Mouse (Mus musculus) hindbrain, embryonic 10.5 days (tissue): ENCODE data around the gene Cope. TPM values are rescaled to one million over a fixed set of nuclear protein-coding genes. Genes with fewer than 3 reads are reported as not detected.
A peak's percentile ranks its signal among the peaks of the same experiment; 100 is the strongest.

Experiments
- DNase-seq: peaks from one replicate; pipeline ENCODE4 v3.0.0-alpha.2; 2017; ENCODE audit warnings: low spot score
- H3K27ac ChIP-seq: fragments of 300-500 bp; sonication (generic); 2 replicates; pipeline ENCODE4 v1.5.1; 2016; ENCODE audit warnings: mild to moderate bottlenecking, moderate library complexity
- H3K27me3 ChIP-seq: fragments of 300-500 bp; sonication (generic); 2 replicates; pipeline ENCODE4 v1.6.1; 2016; ENCODE audit warnings: mild to moderate bottlenecking; ENCODE audit not compliant: poor library complexity, insufficient read depth, severe bottlenecking
- H3K36me3 ChIP-seq: fragments of 300-500 bp; sonication (generic); 2 replicates; pipeline ENCODE4 v1.6.1; 2016; ENCODE audit warnings: mild to moderate bottlenecking, moderate library complexity
- H3K4me1 ChIP-seq: fragments of 300-500 bp; sonication (generic); replicated peaks from 2 replicates; pipeline ENCODE4 v1.6.1; 2016; ENCODE audit warnings: mild to moderate bottlenecking
- H3K4me3 ChIP-seq: fragments of 300-500 bp; sonication (generic); 2 replicates; pipeline ENCODE4 v1.5.1; 2016; ENCODE audit warnings: mild to moderate bottlenecking, moderate library complexity
- H3K9me3 ChIP-seq: fragments of 300-500 bp; sonication (generic); 2 replicates; pipeline ENCODE4 v1.6.1; 2016; ENCODE audit warnings: mild to moderate bottlenecking, moderate library complexity
- WGBS: fragments of 180-500 bp; shearing (Covaris S2); methylation state at CpG from one replicate; pipeline ENCODE4 v1.1.7; 2016; 5-methylcytosine and 5-hydroxymethylcytosine counted together
- polyA plus RNA-seq: library from polyadenylated mRNA; unstranded; fragments of >200 nt; fragmentation: Nextera tagmentation; extraction: Ambion mirVana; gene quantifications from 2 replicates; pipeline ENCODE4 v1.2.1, GENCODE M21; 2016

Cope gene
- polyA plus RNA-seq, 1 experiment from 2014 or later, result 329 TPM

DNA sequence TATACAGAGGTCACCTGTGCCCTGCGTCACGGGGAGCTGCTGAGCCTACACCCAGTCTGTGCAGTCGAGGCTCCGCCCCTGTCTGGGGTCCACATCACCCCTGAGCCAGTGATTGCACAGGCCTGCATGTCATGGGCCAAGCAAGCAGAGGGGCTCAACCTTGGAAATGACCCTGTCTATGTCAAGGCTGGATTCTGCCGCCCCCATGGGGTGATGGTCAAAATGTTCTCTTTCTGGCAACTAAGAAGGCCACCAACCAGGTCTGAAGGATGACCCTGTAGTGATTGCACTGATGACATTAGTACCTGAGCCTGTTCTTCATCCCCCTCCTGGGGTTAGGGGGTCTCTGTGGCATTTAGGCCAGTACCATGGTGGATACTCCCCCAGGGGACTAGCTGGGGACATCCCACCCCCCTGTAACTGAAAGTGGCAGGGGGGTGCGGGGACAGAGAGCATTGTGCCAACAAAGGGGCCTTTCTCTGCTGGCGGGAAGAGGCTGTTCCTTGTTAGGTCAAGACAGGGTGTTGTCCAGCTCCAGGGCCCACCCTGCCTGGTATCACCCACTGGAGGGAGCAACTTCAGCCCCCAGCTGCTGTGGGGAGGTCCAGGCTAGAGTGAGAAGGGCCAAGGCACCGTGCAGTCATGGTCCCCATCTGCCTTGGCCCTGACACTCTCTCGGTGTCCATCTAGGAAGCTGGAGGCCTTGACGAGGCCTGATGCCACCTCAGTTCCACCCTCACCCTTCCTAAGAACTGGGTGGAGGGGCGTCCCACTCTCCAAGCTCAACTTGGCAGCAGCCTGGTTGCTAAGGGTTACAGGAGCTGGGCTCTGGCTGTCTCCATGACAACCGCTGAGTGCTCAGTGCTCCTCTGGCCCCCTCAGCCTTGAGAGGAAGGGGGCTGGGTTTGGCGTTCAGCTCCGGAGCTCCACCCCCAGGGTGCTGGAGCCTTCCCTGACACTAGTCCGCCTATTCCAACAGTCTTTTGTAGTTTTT is 14.5 kb downstream of the Cope start:
- whole genome bisulfite sequencing, result 13% methylated on average over 15 of the region's 15 CpGs

GRCm38 (mm10) chr8:70317872-70318271 is 15.6 kb downstream of the Cope start:
- no peaks in the 10 kb centered on the region for H3K9me3 ChIP-seq
- peak overlapping the region; percentile 83 for H3K27ac ChIP-seq
- H3K36me3 ChIP-seq, result peaks cover 10% of the 10 kb centered on the region
- H3K4me3 ChIP-seq, result peak overlapping the region; percentile 66; the same call in 1 of the 2 replicates
- 86% methylated on average over 5 of the region's 5 CpGs for WGBS
- peaks cover 49% of the 10 kb centered on the region for H3K4me1 ChIP-seq
- H3K27me3 ChIP-seq, result peaks cover 42% of the 10 kb centered on the region
- no peak for DNase-seq

More for the DNA sequence above, 14.5 kb downstream of the Cope start:
- Histone ChIP-seq H3K4me1 (peaks cover 45% of the 10 kb centered on the region), H3K4me3 (peak overlapping the region; percentile 66), H3K36me3 (peaks cover 21% of the 10 kb centered on the region), H3K27me3 (peaks cover 42% of the 10 kb centered on the region), H3K9me3 (no peaks in the 10 kb centered on the region), H3K27ac (peak overlapping the region; percentile 83)
- DNase-seq, result peak; percentile 84

- DNase-seq, result no peak
- H3K27ac ChIP-seq, result no peak overlapping the region
- peaks cover 9% of the 10 kb centered on the region; the same call in 1 of the 2 replicates for H3K36me3 ChIP-seq
- H3K9me3 ChIP-seq, result 0 out of 2 replicates have a peak, but pooled peaks cover 3% of the 10 kb centered on the region
- 92% methylated on average over 3 of the region's 3 CpGs for WGBS
- no peak overlapping the region for H3K4me3 ChIP-seq
- H3K27me3 ChIP-seq, result peaks cover 19% of the 10 kb centered on the region; the same call in 1 of the 2 replicates
- H3K4me1 ChIP-seq, result 0 out of 2 replicates have a peak, but pooled peaks cover 11% of the 10 kb centered on the region
These were observed 21.4 kb downstream of the Cope start for GRCm38 (mm10) chr8:70323716-70324115.

- peaks cover 40% of the 10 kb centered on the region for H3K4me1 ChIP-seq
- H3K27me3 ChIP-seq, result peaks cover 39% of the 10 kb centered on the region
- peaks cover 27% of the 10 kb centered on the region for H3K36me3 ChIP-seq
- WGBS, result 93% methylated on average over 6 of the region's 6 CpGs
- 0 out of 2 replicates have a peak, but pooled peaks cover 3% of the 10 kb centered on the region for H3K9me3 ChIP-seq
- no peak overlapping the region for H3K27ac ChIP-seq
- no peak overlapping the region for H3K4me3 ChIP-seq
- no peak for DNase-seq
These were observed 25.2 kb downstream of the Cope start for GRCm38 (mm10) chr8:70327512-70327911.

DNA sequence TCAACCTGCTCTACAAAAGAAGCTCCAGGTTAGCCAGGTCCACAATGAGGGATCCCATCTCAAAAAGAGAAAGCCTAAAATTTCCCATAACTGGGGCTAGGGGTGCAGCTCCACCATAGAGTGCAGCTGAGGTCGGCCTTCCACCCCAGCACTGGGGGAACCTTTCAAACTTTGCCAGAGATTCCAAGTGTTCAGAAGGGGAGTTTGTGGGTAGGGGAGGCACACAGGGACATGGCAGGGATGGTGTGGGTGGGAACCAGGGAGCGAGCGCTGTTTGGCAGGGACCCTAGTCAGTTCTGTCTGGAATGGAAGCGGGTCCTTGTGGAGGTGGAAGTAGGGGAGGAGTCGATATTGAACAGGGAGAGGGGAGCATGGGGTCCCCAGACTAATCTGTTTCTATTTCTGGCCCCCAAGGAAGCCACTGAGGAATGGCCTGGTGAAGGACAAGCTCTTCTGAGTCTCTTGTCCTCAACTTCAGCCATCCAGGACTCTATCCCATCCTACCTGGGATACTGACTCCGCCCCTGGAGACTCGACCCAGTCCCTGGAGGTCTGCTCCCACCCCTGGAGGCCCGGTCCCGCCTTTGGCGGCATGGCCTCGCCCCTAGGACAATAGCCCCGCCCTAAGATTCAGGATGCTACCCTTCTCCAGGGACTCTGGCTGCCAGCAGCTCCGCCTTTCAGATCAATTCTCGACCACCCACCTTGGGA is 27.0 kb downstream of the Cope start, which contains the start of gene Gdf1:
Gdf1 (plus strand) TSS at position 694 of the 711 bp plus-strand sequence.
- Histone ChIP-seq H3K4me3 (peak within 1 kb of the TSS; percentile 40), H3K9me3 (0 out of 2 replicates have a peak, but pooled peaks cover 3% of the 10 kb centered on the region)

GRCm38 (mm10) chr8:70329835-70330740 is 27.8 kb downstream of the Cope start:
- Histone ChIP-seq H3K27ac (peak overlapping the region; percentile 83), H3K9me3 (0 out of 2 replicates have a peak, but pooled peaks cover 3% of the 10 kb centered on the region), H3K36me3 (peaks cover 52% of the 10 kb centered on the region), H3K4me3 (peak overlapping the region; percentile 40), H3K27me3 (peaks cover 39% of the 10 kb centered on the region), H3K4me1 (peaks cover 40% of the 10 kb centered on the region)
- 3% methylated on average over 45 of the region's 45 CpGs for WGBS
- peak; percentile 53 for DNase-seq

More for the DNA sequence above, 27.0 kb downstream of the Cope start, which contains the start of gene Gdf1:
- peaks cover 40% of the 10 kb centered on the region for H3K4me1 ChIP-seq
- 19% methylated on average over 14 of the region's 14 CpGs for WGBS
- no peak for DNase-seq
- H3K36me3 ChIP-seq, result peaks cover 44% of the 10 kb centered on the region
- peaks cover 39% of the 10 kb centered on the region for H3K27me3 ChIP-seq
- H3K27ac ChIP-seq, result peak within 1 kb of the TSS; percentile 83

DNA sequence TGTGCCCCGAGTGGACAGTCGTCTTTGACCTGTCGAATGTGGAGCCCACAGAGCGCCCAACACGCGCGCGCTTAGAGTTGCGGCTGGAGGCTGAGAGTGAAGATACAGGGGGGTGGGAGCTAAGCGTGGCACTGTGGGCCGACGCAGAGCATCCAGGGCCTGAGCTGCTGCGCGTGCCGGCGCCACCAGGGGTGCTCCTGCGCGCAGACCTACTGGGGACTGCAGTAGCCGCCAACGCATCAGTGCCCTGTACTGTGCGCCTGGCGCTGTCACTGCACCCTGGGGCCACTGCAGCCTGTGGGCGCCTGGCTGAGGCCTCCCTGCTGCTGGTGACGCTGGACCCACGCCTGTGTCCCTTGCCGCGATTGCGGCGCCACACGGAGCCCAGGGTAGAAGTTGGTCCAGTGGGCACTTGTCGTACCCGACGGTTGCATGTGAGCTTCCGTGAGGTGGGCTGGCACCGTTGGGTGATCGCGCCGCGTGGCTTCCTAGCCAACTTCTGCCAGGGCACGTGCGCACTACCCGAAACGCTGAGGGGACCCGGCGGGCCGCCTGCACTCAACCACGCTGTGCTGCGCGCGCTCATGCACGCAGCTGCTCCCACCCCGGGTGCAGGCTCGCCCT is 28.5 kb downstream of the Cope start:
- 27% methylated on average over 53 of the region's 53 CpGs for WGBS
- DNase-seq, result peak; percentile 80
- H3K4me3 ChIP-seq, result peak overlapping the region; percentile 40
- peaks cover 60% of the 10 kb centered on the region for H3K36me3 ChIP-seq
- peaks cover 39% of the 10 kb centered on the region for H3K27me3 ChIP-seq
- H3K4me1 ChIP-seq, result peaks cover 40% of the 10 kb centered on the region
- H3K27ac ChIP-seq, result peak overlapping the region; percentile 83
- 0 out of 2 replicates have a peak, but pooled peaks cover 3% of the 10 kb centered on the region for H3K9me3 ChIP-seq

DNA sequence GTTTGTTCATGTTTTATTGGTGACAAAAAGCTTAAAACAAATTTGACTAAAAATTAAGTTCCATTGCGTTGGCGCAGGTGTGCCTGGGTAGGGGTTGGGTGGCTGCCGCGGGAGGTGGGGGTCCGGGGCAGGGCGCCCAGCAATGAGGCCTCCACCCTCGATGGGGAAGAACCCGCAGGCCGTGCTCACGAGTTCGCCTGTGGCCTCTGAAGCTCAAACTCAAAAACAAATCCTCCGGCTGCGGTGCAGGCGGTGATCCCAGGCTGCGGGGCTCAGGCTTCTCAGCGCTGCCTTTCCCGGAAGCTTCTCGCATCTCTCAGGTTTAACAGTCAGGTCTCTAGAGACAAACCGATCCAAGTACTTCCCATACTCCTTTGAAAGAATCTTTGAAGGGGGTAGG is 29.2 kb downstream of the Cope start:
- 65% methylated on average over 19 of the region's 19 CpGs for WGBS
- peaks cover 39% of the 10 kb centered on the region for H3K27me3 ChIP-seq
- H3K4me1 ChIP-seq, result peaks cover 40% of the 10 kb centered on the region
- peak overlapping the region; percentile 54; the same call in 1 of the 2 replicates for H3K27ac ChIP-seq
- peak overlapping the region; percentile 40; the same call in 1 of the 2 replicates for H3K4me3 ChIP-seq
- H3K36me3 ChIP-seq, result peaks cover 67% of the 10 kb centered on the region
- H3K9me3 ChIP-seq, result 0 out of 2 replicates have a peak, but pooled peaks cover 3% of the 10 kb centered on the region
- no peak for DNase-seq

DNA sequence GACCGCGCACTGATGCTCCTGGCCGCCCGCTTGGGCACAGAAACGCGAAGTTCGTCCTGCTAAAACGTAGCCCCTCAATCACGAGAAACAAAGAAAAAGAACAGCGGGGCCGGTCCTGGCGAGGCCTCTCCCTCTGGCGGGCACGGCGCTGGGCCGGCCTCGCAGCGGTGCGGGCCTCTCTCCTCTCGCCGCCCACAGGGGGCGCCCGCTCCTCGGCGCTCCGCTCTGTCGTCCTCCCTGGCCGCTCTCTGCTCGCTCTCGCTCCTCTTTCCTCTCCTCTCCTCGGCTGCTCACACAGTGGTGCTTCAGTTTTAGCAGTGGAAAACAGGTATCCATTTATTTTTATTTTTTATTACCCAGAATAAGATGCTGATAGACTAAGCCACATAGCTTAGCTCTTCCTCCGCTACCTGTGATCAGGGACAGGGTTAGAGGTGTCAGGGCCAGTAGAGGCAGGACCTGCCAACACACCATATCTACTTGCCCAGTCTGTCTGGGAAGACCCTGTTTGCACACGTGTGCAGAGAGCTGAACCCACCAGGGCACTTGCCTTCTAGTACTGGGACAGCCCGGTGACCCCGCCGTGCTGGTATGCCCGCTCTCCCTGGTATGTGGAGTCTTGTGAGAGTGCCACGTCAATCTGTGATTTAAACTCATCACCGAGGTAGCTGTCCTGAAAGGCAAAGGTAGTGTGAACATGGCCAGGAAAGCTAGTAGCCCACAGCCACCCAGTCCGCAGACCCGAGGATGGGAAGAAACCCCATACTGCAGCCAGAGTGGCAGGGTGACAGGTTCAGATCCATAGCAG is 30.0 kb downstream of the Cope start:
- Histone ChIP-seq H3K27me3 (peaks cover 39% of the 10 kb centered on the region), H3K27ac (peak overlapping the region; percentile 67), H3K9me3 (0 out of 2 replicates have a peak, but pooled peaks cover 3% of the 10 kb centered on the region), H3K4me3 (peak overlapping the region; percentile 22; the same call in 1 of the 2 replicates), H3K4me1 (peaks cover 40% of the 10 kb centered on the region), H3K36me3 (peaks cover 72% of the 10 kb centered on the region)
- 23% methylated on average over 41 of the region's 41 CpGs for whole genome bisulfite sequencing
- peak; percentile 80 for DNase-seq

DNA sequence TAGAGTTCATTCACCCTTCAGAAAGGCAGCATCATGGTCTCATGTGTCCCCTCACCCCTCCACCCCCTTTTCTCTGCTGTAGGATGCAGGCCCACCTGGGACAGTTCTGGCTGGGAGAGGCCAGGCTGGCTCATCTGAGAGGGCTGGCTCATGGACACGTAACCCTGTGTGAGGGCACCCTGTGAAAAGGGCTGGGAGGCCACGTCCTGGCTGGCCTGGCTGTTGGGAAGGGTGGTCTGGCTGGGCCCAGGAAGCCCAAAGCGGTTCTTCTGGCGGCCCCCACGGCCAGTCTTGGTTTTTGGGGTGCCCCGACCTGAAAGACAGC is 30.5 kb downstream of the Cope start:
- H3K27me3 ChIP-seq, result peaks cover 37% of the 10 kb centered on the region
- no peak overlapping the region for H3K27ac ChIP-seq
- no peaks in the 10 kb centered on the region for H3K9me3 ChIP-seq
- no peak overlapping the region for H3K4me3 ChIP-seq
- peaks cover 40% of the 10 kb centered on the region for H3K4me1 ChIP-seq
- 94% methylated on average over 6 of the region's 6 CpGs for WGBS
- no peak for DNase-seq
- H3K36me3 ChIP-seq, result peaks cover 73% of the 10 kb centered on the region

GRCm38 (mm10) chr8:70338931-70339330 is 36.6 kb downstream of the Cope start:
- H3K9me3 ChIP-seq, result no peaks in the 10 kb centered on the region
- H3K27me3 ChIP-seq, result no peaks in the 10 kb centered on the region
- H3K4me1 ChIP-seq, result 0 out of 2 replicates have a peak, but pooled peaks cover 2% of the 10 kb centered on the region
- H3K27ac ChIP-seq, result no peak overlapping the region
- H3K36me3 ChIP-seq, result peaks cover 100% of the 10 kb centered on the region
- 94% methylated on average over 7 of the region's 7 CpGs for WGBS
- no peak for DNase-seq
- H3K4me3 ChIP-seq, result no peak overlapping the region
